Mouse (Mus musculus): ENCODE data around the gene Gm18336. TPM values are rescaled to one million over a fixed set of nuclear protein-coding genes. Genes with fewer than 3 reads are reported as not detected.

The Gm18336 gene
- polyA plus RNA-seq, 1 experiment = not detected

DNA sequence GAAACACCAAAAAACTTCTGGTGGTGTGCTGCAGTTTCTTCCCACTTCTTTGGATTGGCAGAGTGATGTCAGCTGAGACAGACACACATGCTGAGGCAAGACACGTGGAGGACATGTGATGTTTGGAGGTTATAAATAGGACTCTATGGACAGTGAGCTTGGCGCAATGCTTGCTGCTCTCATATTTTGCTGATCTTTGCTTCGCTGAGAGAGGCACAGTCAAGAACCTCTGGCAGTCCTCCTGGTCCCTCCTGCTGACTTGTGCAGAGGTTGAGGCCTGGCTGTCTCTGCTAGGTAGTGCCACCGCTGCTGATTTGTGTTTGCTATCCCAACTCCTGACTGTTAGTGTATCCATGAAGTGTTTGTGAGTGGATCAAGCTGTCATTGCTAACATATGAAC is 7.1 kb downstream of the Gm18336 start:
- TF ChIP-seq POLR2A (IDR thresholded peaks at IDR 0.05; ENCODE audit: borderline replicate concordance, low read depth, low read length) (no peak), CTCF (IDR thresholded peaks at IDR 0.05; ENCODE audit: low read depth, low read length) (no peak)
- Histone ChIP-seq H3K4me1 (ENCODE audit: control insufficient read depth, insufficient read depth, low read length) (no peaks in the 10 kb centered on the region), H3K27ac (ENCODE audit: insufficient read depth, low read depth, low read length) (no peak overlapping the region)

GRCm38 (mm10) chrX:73384924-73385323 is 13.6 kb downstream of the Gm18336 start:
- Histone ChIP-seq H3K4me3 (ENCODE audit: insufficient read depth, low read length) (no peak overlapping the region), H3K4me1 (ENCODE audit: control insufficient read depth, insufficient read depth, low read length) (no peaks in the 10 kb centered on the region), H3K27ac (ENCODE audit: insufficient read depth, low read depth, low read length) (no peak overlapping the region)
- no peak for TF ChIP-seq POLR2A (IDR thresholded peaks at IDR 0.05; ENCODE audit: borderline replicate concordance, low read depth, low read length)
- TF ChIP-seq CTCF (IDR thresholded peaks at IDR 0.05; ENCODE audit: low read depth, low read length) = no peak

More for the DNA sequence above, 7.1 kb downstream of the Gm18336 start:
- no peak overlapping the region for H3K4me3 ChIP-seq (ENCODE audit: insufficient read depth, low read length)

GRCm38 (mm10) chrX:73384419-73384818 is 14.1 kb downstream of the Gm18336 start:
- TF ChIP-seq CTCF (IDR thresholded peaks at IDR 0.05; ENCODE audit: low read depth, low read length) (no peak), POLR2A (IDR thresholded peaks at IDR 0.05; ENCODE audit: borderline replicate concordance, low read depth, low read length) (no peak)
- no peaks in the 10 kb centered on the region for H3K4me1 ChIP-seq (ENCODE audit: control insufficient read depth, insufficient read depth, low read length)
- H3K4me3 ChIP-seq (ENCODE audit: insufficient read depth, low read length) = no peak overlapping the region
- H3K27ac ChIP-seq (ENCODE audit: insufficient read depth, low read depth, low read length) = no peak overlapping the region

DNA sequence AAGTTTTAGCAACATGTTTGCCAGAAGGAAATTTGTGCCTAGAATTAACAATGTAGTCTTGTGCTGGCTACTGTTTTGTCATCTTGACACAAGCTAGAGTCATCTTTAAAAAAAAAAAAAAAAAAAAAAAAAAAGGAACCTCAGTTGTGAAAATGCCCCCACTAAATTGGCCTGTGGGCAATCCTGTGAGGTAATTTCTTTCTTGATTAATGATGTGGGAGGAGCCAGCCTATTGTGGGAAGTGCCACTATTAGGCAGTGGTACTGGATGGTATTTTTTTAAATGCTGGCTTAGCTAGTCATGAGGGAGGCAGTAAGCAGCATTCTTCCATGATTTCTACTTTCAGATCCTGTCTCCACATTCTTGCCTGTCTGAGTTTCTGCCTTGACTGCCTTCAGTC is 35.2 kb downstream of the Gm18336 start:
- no peak for TF ChIP-seq POLR2A (IDR thresholded peaks at IDR 0.05; ENCODE audit: borderline replicate concordance, low read depth, low read length)
- TF ChIP-seq CTCF (IDR thresholded peaks at IDR 0.05; ENCODE audit: low read depth, low read length) = no peak

DNA sequence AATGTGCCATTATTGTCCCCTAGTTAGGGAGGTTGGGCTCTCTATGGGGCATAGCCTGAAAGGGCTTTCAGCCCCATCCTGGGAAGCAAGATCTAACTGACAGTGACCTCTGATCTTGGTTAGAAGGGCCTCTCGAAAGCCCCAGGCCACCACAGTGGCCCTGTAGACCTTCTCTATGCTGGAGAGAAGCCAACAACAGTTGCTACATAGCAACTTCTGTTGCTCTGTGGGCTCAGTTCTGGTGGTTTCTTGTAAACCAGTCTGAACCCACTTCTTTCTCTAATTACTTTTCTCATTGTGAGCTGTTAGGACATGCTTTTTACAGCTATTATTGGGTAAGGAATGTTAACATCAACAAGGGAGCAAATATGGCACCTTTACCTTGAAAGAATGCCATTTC is 41.8 kb downstream of the Gm18336 start:
- no peak for TF ChIP-seq CTCF (IDR thresholded peaks at IDR 0.05; ENCODE audit: low read depth, low read length)
- TF ChIP-seq POLR2A (IDR thresholded peaks at IDR 0.05; ENCODE audit: borderline replicate concordance, low read depth, low read length) = no peak
- Histone ChIP-seq H3K4me3 (ENCODE audit: insufficient read depth, low read length) (no peak overlapping the region), H3K4me1 (ENCODE audit: control insufficient read depth, insufficient read depth, low read length) (peaks cover 39% of the 10 kb centered on the region), H3K27ac (ENCODE audit: insufficient read depth, low read depth, low read length) (peak overlapping the region; percentile 23)

More for the DNA sequence above, 35.2 kb downstream of the Gm18336 start:
- no peak overlapping the region for H3K27ac ChIP-seq (ENCODE audit: insufficient read depth, low read depth, low read length)
- no peak overlapping the region for H3K4me3 ChIP-seq (ENCODE audit: insufficient read depth, low read length)
- peaks cover 20% of the 10 kb centered on the region for H3K4me1 ChIP-seq (ENCODE audit: control insufficient read depth, insufficient read depth, low read length)

- no peak overlapping the region for H3K4me3 ChIP-seq (ENCODE audit: insufficient read depth, low read length)
- H3K27ac ChIP-seq (ENCODE audit: insufficient read depth, low read depth, low read length) = peak overlapping the region; percentile 53
- peaks cover 39% of the 10 kb centered on the region for H3K4me1 ChIP-seq (ENCODE audit: control insufficient read depth, insufficient read depth, low read length)
- TF ChIP-seq CTCF (IDR thresholded peaks at IDR 0.05; ENCODE audit: low read depth, low read length) = no peak
- TF ChIP-seq POLR2A (IDR thresholded peaks at IDR 0.05; ENCODE audit: borderline replicate concordance, low read depth, low read length) = no peak
These were observed 42.4 kb downstream of the Gm18336 start for GRCm38 (mm10) chrX:73356163-73356562.

Other genes starting within 250 kb of the Gm18336 start
- not detected in 2 replicates for gene Xlr5b, start 249.9 kb downstream of the Gm18336 start, polyA plus RNA-seq (2012; ENCODE audit: insufficient read depth, insufficient read length, missing spikeins)
- not detected in 2 replicates for gene DXBay18, start 249.3 kb downstream of the Gm18336 start, polyA plus RNA-seq (2012; ENCODE audit: insufficient read depth, insufficient read length, missing spikeins)
- not detected in 2 replicates for gene Spin2d, start 221.7 kb downstream of the Gm18336 start, polyA plus RNA-seq (2012; ENCODE audit: insufficient read depth, insufficient read length, missing spikeins)
- gene Xlr3b, start 206.5 kb downstream of the Gm18336 start, polyA plus RNA-seq (2012; ENCODE audit: insufficient read depth, insufficient read length, missing spikeins) = 6.2 and 6.9 TPM in 2 replicates
- gene Xlr4b, start 184.4 kb downstream of the Gm18336 start, polyA plus RNA-seq (2012; ENCODE audit: insufficient read depth, insufficient read length, missing spikeins) = 6.6 and 11.4 TPM in 2 replicates
- 5.2 and 6.0 TPM in 2 replicates for gene F8a, start 170.4 kb downstream of the Gm18336 start, polyA plus RNA-seq (2012; ENCODE audit: insufficient read depth, insufficient read length, missing spikeins)
- gene Xlr4c, start 155.6 kb downstream of the Gm18336 start, polyA plus RNA-seq (2012; ENCODE audit: insufficient read depth, insufficient read length, missing spikeins) = 3.6 and 7.3 TPM in 2 replicates
- gene Xlr3c, start 133.3 kb downstream of the Gm18336 start, polyA plus RNA-seq (2012; ENCODE audit: insufficient read depth, insufficient read length, missing spikeins) = not detected in 2 replicates
- not detected in 2 replicates for gene Xlr5a, start 105.8 kb downstream of the Gm18336 start, polyA plus RNA-seq (2012; ENCODE audit: insufficient read depth, insufficient read length, missing spikeins)
- gene Xlr5c, start 105.8 kb downstream of the Gm18336 start, polyA plus RNA-seq (2012; ENCODE audit: insufficient read depth, insufficient read length, missing spikeins) = not detected in 2 replicates
- not detected in 2 replicates for gene Gm45015, start 61.9 kb downstream of the Gm18336 start, polyA plus RNA-seq (2012; ENCODE audit: insufficient read depth, insufficient read length, missing spikeins)
- 7.4 and 8.3 TPM in 2 replicates for gene Zfp275, start 56.1 kb downstream of the Gm18336 start, polyA plus RNA-seq (2012; ENCODE audit: insufficient read depth, insufficient read length, missing spikeins)
- gene Zfp92, start 12.4 kb upstream of the Gm18336 start, polyA plus RNA-seq (2012; ENCODE audit: insufficient read depth, insufficient read length, missing spikeins) = not detected in 2 replicates
- gene Trex2, start 36.6 kb upstream of the Gm18336 start, polyA plus RNA-seq (2012; ENCODE audit: insufficient read depth, insufficient read length, missing spikeins) = not detected in 2 replicates
- 9.0 and 9.3 TPM in 2 replicates for gene Haus7, start 60.3 kb upstream of the Gm18336 start, polyA plus RNA-seq (2012; ENCODE audit: insufficient read depth, insufficient read length, missing spikeins)
- 21.9 and 25.5 TPM in 2 replicates for gene Bgn, start 84.9 kb upstream of the Gm18336 start, polyA plus RNA-seq (2012; ENCODE audit: insufficient read depth, insufficient read length, missing spikeins)
- gene Atp2b3, start 104.3 kb upstream of the Gm18336 start, polyA plus RNA-seq (2012; ENCODE audit: insufficient read depth, insufficient read length, missing spikeins) = not detected in 2 replicates
- gene Dusp9, start 240.7 kb upstream of the Gm18336 start, polyA plus RNA-seq (2012; ENCODE audit: insufficient read depth, insufficient read length, missing spikeins) = not detected in 2 replicates

All from bone marrow macrophage, adult 2 months (primary cell).